Mouse (Mus musculus): Measurements from ENCODE around the gene Myo15b. TPM values are rescaled to one million over a fixed set of nuclear protein-coding genes. Genes with fewer than 3 reads are reported as not detected.
A peak's percentile ranks its signal among the peaks of the same experiment; 100 is the strongest.

Gene Myo15b
- total RNA-seq, 2 experiments from 2014 or later: 0.36 to 0.79 TPM

DNA sequence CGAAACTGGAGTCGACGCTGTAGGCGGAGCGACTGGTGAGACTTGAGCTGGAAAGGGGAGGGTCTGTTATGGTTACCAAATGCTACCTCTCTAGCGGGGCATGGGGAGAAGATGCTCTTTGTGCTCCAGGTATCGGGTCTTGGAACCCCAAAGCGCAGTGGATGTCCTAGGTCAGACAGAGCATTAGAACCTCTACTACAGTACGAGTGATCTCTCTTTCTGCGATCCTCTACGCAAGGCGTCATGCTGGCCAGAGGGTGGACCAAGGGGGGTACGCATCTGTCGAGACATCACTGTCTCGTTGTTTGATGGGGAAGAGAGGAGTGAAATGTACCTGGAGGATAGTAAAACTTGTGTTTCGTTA is 75.5 kb downstream of the Myo15b start:
- peak overlapping the region; percentile 96 for H3K4me3 ChIP-seq
- peak overlapping the region; percentile 83 for H3K27ac ChIP-seq
- intact Hi-C loops (cut with DNase I): no loop called here
- no peak for DNase-seq (ENCODE audit: extremely low spot score in 1 of 2, low spot score in 2 of 2)
- TF ChIP-seq CTCF (IDR thresholded peaks at IDR 0.05): no peak

DNA sequence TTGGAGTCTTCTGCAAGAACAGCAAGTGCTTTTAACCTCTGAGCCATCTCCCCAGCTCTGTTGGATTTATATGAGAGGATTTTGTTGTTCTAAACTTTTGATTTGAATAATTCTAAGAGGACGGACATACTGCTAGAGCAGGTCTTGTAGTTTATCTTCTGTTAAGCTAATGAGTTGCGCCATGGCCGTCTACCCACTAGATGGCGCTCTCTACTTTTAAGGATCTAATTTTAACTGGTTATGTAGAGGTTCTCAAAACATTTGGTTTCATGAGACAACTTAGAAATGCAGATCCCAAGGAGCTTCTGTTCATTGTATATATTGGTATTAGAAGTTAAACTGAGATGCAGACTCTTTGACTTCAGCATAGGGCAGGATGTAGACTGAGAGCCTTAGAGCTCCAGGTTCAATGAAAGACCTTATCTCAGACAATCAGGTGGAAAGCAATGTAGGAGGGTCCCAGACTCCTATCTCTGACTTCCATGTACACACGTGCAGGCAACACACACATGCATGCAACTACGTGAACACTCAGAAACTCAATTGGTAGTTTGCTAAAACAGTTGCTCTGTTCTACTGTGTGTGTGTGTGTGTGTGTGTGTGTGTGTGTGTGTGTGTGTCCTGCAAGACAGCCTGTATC is 81.6 kb downstream of the Myo15b start:
- intact Hi-C loops (cut with DNase I): loop anchor here (1.0 to 5.0 kb wide), 2 partner anchors 59 to 192 kb away; partner anchors contain the start of gene Trim65
- TF ChIP-seq CTCF (IDR thresholded peaks at IDR 0.05): peak; percentile 94

DNA sequence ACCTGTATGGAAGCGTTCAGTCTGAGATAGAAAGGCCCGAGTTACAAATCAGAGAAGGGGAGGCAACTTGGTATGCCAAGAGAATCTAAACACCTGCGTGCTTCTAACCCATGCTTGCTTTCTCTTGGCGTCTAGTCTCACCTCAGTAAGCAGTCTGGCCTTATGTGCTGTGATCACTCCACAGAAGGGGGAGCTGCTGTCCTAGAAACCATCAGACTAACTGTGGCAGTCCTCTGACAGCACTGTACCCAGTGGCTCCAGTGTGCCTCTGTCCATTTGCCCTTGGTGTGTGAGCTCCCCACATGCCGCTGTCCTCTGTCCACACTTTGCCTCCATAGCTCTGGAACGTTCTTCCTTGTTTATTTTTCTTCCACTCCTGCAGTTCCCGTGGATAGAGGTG is 83.8 kb downstream of the Myo15b start:
- DNase-seq (ENCODE audit: extremely low spot score in 1 of 2, low spot score in 2 of 2): no peak
- Histone ChIP-seq H3K4me3 (no peak overlapping the region), H3K27ac (no peak overlapping the region)
- TF ChIP-seq CTCF (IDR thresholded peaks at IDR 0.05): peak; percentile 20
- intact Hi-C loops (cut with DNase I): no loop called here

More for the DNA sequence above, 81.6 kb downstream of the Myo15b start:
- H3K4me3 ChIP-seq: no peak overlapping the region
- peak; percentile 45 to 63 for DNase-seq (ENCODE audit: extremely low spot score in 1 of 2, low spot score in 2 of 2)
- H3K27ac ChIP-seq: no peak overlapping the region

Other genes starting within 250 kb of the Myo15b start
- 10 to 100 TPM; 15.6 to 16.0 TPM for gene Mif4gd, start 245.4 kb upstream of the Myo15b start, total RNA-seq (2021)
- 10 to 100 TPM; 57.2 to 59.5 TPM for gene Slc25a19, start 230.1 kb upstream of the Myo15b start, total RNA-seq (2021)
- gene Grb2, start 149.8 kb upstream of the Myo15b start, total RNA-seq (2021): 100 to 1,000 TPM; 186 to 196 TPM
- 10 to 100 TPM; 62.3 to 62.7 TPM for gene Tmem94, start 93.0 kb upstream of the Myo15b start, total RNA-seq (2021)
- 10 to 100 TPM; 18.1 to 18.8 TPM for gene Caskin2, start 44.8 kb upstream of the Myo15b start, total RNA-seq (2021)
- gene Tsen54, start 43.7 kb upstream of the Myo15b start, total RNA-seq (2021): 10 to 100 TPM; 12.4 to 14.2 TPM
- 1 to 10 TPM; 2.3 to 3.6 TPM for gene Llgl2, start 34.4 kb upstream of the Myo15b start, total RNA-seq (2021)
- under 1 TPM in 1 of 2 experiments, not detected in 1; 0.52 TPM for gene Smim5, start 41.6 kb downstream of the Myo15b start, total RNA-seq (2021)
- not detected for gene Smim6, start 53.6 kb downstream of the Myo15b start, total RNA-seq (2021)
- gene Sap30bp, start 74.9 kb downstream of the Myo15b start, total RNA-seq (2021): 10 to 100 TPM; 46.7 to 50.1 TPM
- 10 to 100 TPM; 27.1 to 29.4 TPM for gene Recql5, start 75.1 kb downstream of the Myo15b start, total RNA-seq (2021)
- gene Itgb4, start 116.3 kb downstream of the Myo15b start, total RNA-seq (2021): 1 to 10 TPM; 5.1 to 5.7 TPM
- 10 to 100 TPM; 13.3 to 13.9 TPM for gene Galk1, start 154.3 kb downstream of the Myo15b start, total RNA-seq (2021)
- 100 to 1,000 TPM; 247 to 254 TPM for gene H3f3b, start 169.6 kb downstream of the Myo15b start, total RNA-seq (2021)
- gene Unk, start 171.9 kb downstream of the Myo15b start, total RNA-seq (2021): 10 to 100 TPM; 22.7 to 24.6 TPM
- gene Unc13d, start 219.6 kb downstream of the Myo15b start, total RNA-seq (2021): 1 to 10 TPM; 1.5 to 2.0 TPM
- 100 to 1,000 TPM; 387 to 414 TPM for gene Wbp2, start 228.6 kb downstream of the Myo15b start, total RNA-seq (2021)

Measured in left cerebral cortex, adult 2 months (tissue).